Mouse (Mus musculus) megakaryocyte, embryonic 14.5 days (primary cell): ENCODE results near the gene Nhsl2.

Source experiments
- FLI1 ChIP-seq: IDR thresholded peaks from 2 replicates; pipeline ENCODE4 v1.6.1; 2012; ENCODE audit warnings: low read length, inconsistent platforms, mixed read lengths
- GATA1 ChIP-seq: IDR thresholded peaks from 3 replicates; pipeline ENCODE4 v1.6.1; 2012; ENCODE audit warnings: mixed read lengths, low read length, inconsistent platforms, borderline replicate concordance

DNA sequence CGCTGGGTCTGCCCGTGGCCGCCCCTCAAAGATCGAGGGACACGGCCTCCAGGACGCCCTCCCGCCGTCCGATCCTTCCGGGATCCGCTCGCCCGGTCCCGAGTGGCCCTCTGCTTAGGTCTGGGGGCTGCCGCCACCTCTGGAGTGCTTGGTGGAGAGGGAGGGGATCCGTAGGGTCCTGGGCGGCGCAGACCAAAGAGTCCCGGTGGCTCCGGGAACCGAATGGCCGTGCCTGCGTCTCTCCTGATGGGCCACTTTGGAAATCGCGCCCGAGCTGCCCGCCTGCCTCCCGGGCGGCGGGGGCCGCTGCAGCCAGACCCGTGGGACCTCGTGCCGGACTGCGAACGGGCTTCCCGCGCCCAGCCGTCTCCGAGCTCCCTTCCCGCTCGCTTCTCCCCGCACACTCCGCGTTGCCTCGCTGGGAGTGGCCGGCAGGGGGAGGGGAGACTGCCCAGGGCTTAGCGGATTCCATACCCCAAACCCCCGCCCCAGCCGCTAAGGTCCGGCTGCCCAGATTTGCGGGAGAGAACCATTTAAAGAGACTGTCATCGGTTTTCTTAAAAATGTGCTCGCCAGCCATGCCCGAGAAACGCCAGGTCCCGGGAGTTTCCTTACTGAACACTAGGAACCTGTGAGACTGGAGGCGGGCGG is 841 bp downstream of the Nhsl2 start:
- TF ChIP-seq GATA1: no peak
- TF ChIP-seq FLI1: no peak
